Mouse (Mus musculus) olfactory bulb, adult 2 months (tissue): Measurements from ENCODE around the gene Myo1g.

ENCODE experiments used
- CTCF ChIP-seq: fragments of 200-500 bp; IDR thresholded peaks from 2 replicates; pipeline ENCODE4 v1.5.1; 2012; ENCODE audit warnings: low read depth, mild to moderate bottlenecking, low read length, moderate library complexity; ENCODE audit not compliant: insufficient read depth
- POLR2A ChIP-seq: fragments of 200-500 bp; IDR thresholded peaks from 2 replicates; pipeline ENCODE4 v1.6.1; 2012; ENCODE audit warnings: mild to moderate bottlenecking, low read depth, low read length, moderate library complexity; ENCODE audit not compliant: insufficient read depth

- TF ChIP-seq CTCF (no peak), POLR2A (no peak)
Measured at GRCm38 (mm10) chr11:6547696-6548325, 27.0 kb upstream of the Myo1g start.
